Mouse (Mus musculus) frontal cortex, adult (tissue): Measurements from ENCODE around the gene Igfbp6.

Source experiments
- ATAC-seq: cut with Nextera tagmentation; 2 replicates; pipeline ENCODE4 v1.9.2; 2017; ENCODE audit warnings: mild to moderate bottlenecking, moderate library complexity, mixed read lengths; ENCODE audit not compliant: low TSS enrichment

Gene Igfbp6

DNA sequence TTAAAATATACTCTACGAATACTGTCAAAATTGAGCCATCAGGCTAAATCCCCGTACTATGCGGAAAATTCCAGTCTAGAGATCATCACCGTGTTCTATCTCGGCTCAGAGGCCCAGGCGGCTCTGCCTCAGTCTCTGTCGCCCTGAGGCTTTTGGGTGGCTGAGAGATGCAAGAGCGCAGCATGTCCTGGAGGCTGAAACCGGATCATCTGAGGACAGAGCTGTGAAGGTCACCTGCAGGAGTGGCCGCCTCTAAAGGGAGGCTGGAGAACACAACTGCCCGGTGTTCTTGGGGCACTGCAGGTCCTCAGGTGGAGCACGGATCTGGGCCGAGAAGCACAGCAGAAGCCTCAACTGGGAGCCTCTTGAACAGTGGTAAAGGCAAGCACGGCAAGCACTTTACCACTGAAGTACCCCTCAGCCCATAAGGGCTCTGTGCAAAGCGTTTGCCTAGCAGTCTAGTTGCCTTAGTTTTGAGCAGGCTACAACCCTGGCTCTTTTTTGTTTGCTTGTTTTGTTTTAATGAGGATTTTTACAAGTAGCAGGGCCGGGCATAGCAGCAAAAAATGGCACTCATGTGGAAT lies 31.7 kb downstream of the Igfbp6 start:
- no peak for ATAC-seq

- ATAC-seq, result no peak
Measured at GRCm38 (mm10) chr15:102176571-102177316, 32.6 kb downstream of the Igfbp6 start.

DNA sequence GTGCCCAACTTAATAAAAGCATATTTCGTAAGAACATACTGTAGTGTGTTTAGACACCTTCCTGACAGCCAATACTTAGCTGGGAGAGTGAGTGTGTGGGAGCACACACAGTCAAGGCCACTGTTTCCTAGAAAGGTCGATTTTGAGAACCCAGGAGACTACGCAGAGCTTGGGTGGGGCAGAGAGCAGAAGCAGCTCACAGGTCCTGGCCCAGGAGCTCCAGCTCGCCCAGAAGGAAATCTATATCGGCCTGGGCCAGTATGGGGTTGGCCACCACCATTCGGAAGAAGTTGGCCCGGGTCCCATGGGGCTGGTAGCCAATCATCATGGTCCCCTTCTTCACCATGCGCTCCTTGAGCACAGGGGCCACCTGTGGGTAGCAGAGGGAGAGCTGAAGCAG lies 33.3 kb downstream of the Igfbp6 start:
- no peak for ATAC-seq

GRCm38 (mm10) chr15:102178279-102178678 lies 34.1 kb downstream of the Igfbp6 start:
- ATAC-seq, result peak; percentile 50; the same call in 1 of the 2 replicates

GRCm38 (mm10) chr15:102179106-102179505 lies 34.9 kb downstream of the Igfbp6 start:
- ATAC-seq, result no peak

DNA sequence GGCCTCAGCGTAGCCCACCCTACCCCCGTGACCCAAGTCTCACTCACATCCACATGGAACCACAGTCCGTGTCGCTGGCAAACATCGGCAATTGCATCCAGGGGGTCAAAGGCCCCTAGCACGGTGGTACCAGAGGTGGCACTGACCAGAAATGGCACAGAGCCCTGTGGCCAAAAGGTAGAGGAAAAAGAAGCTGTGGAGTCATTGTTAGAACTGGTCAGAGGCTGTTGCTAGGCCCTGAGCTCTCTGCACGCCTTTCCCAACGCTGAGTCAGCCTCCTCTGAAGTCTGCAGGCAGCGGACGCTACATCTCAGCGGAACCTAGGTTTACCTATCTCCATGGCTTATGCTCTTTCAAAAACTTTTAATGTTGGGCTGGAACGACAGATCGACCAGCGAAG lies 35.8 kb downstream of the Igfbp6 start:
- ATAC-seq, result no peak

GRCm38 (mm10) chr15:102183076-102183475 lies 38.9 kb downstream of the Igfbp6 start:
- ATAC-seq, result no peak

DNA sequence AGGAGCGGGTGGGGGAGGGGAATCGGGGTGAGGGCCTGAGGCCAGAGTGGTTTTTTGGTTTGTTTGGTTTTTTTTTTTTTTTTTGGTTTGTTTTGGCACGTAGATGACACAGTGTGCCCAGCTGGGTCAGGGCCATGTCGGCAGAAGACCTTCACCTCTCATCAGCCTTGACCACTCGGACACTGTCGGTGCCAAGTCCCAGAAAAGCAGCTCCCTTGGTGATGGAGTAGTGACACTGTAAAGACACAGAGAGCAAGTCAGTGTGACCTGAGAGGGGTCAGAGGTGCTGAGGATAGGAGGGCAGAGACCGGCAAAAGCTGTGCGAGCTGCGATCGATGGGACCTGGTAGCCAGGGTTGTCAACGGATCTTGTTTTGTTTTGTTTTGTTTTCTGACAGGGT lies 42.1 kb downstream of the Igfbp6 start:
- no peak for ATAC-seq

GRCm38 (mm10) chr15:102188096-102188495 lies 43.9 kb downstream of the Igfbp6 start:
- no peak for ATAC-seq

- no peak for ATAC-seq
Measured at GRCm38 (mm10) chr15:102188883-102189282, 44.7 kb downstream of the Igfbp6 start.

DNA sequence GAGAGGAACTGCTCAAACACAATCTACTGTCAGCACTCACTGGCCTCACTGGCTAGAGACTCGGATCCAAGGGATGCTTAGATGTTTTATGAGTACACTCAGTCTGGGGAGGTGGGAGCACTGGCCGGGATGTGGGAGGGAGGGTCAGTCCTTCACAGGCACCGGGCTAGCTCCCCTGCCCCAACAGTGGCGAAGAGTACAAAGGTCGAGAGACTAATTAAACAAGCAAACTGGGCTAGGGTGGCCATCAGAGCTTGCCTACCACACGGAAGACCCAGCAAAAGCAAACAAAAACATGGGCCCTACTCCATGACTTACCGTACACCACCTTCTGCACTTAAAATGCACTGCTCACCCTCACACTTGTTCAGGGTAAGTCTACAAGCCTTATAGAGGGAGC lies 47.5 kb downstream of the Igfbp6 start:
- no peak for ATAC-seq

DNA sequence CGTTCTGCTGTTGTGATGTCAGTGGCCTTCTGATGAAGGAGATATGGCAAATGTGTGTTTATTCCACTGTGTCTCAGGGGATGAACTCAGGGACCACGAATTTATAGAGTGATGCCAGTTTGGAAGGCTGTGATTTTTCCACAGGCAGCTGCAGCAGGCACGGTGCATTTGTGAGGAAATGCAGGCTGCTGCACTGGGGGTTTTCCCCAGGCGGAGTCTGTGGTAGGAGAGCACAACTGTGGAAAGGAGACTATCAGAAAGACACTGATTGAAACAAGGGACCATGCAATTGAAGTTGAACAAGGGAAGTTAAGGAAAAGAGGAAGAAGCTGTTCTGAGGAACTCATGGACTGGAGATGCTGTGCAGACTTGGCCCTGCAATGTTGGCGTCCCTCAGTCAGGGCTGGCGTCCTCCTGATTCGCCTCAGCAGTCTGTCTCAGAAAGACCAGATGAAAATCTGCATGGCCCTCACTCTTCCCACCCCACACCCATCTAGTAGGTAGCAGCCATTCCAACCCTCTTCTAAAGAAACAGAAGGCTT lies 48.2 kb downstream of the Igfbp6 start:
- no peak for ATAC-seq

GRCm38 (mm10) chr15:102192820-102193386 lies 48.7 kb downstream of the Igfbp6 start:
- no peak for ATAC-seq

DNA sequence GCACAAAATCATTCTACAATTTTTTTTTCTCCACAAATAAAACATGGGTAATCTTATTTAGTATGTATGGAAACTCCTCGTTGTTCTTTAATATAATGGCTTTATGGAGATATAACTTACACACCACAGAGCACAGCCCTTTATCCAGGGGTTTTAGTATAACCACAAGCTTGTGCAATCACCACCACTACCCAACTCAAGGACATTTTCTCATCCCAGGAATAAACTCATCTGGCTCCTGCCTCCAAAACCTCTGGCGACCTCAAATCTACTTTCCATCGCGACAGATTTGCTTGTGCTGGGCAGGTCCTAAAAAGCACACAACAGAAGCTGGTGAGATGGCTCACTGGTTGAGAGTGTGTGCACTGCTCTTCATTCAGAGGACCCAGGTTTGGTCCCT lies 49.5 kb downstream of the Igfbp6 start:
- ATAC-seq, result no peak

DNA sequence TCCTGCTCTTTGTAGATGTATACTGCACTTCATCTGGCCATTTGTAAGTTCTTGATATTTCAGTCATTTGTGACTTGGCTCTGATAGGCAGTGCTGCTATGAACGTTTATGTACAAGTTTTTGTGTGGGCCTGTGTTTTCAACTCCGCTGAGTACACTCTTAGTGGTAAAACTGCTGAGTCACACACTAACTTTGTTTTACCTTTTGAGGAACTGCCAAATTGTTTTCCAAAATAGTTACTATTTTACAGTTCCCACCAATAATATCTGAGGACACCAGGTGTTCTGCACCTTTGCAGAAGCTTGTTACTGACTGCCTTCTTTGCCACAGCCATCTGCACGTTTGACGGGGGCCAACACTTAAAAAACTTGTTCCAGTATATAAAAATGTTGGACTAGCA lies 50.3 kb downstream of the Igfbp6 start:
- no peak for ATAC-seq

DNA sequence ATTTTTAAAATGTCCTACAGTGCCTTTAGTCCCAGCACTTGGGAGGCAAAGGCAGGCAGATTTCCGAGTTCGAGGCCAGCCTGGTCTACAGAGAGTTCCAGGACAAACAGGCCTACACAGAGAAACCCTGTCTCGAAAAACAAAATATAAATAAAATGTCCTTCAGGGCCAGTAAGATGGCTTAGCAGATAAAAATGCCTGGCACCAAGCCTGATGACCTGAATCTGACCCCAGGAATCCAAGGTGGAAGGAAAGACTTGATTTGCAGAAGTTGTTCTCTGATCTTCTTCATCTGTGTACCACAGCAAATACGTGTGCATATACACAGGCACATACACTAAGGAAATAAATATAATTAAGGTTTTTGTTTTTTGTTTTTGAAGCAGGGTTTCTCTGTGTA lies 51.2 kb downstream of the Igfbp6 start:
- ATAC-seq, result no peak

DNA sequence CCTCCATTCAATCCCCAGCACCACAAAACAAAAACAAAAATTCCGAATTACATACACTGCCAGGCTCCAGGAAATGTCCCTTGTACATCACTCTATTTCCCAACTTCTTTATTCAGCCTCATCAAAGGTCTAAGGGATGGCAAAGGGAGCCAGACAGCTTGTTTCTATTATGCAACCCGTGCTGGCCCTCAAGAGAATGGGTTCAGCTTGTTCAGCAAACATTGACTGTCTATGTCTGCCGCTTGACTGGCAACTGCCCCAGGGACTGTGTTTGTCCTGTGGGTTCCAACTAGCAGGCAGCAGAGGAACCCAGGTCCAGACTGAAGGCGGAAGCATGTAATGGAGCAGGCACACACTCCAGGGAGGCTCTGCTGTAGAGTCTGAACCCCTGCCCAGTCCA lies 54.7 kb downstream of the Igfbp6 start:
- no peak for ATAC-seq
